Mouse (Mus musculus): Measurements from ENCODE around the gene Kat8. TPM values are rescaled to one million over a fixed set of nuclear protein-coding genes. Genes with fewer than 3 reads are reported as not detected.

The Kat8 gene
- 10 to 100 TPM; 13.5 TPM for total RNA-seq (2021)
- long read RNA-seq, experiment 1, transcript Kat8-201 (11 exons, 1,579 nt): major isoform, 21 of 22 reads
- long read RNA-seq, experiment 1, partial matches to known transcripts: 0 of 22 reads
- long read RNA-seq, experiment 1, other reads (novel, unspliced or antisense): 1 of 22 reads
- long read RNA-seq, experiment 2, transcript Kat8-201 (11 exons, 1,579 nt): major isoform, 15 of 15 reads
- long read RNA-seq, experiment 2, partial matches to known transcripts: 0 of 15 reads
- long read RNA-seq, experiment 2, other reads (novel, unspliced or antisense): 0 of 15 reads

DNA sequence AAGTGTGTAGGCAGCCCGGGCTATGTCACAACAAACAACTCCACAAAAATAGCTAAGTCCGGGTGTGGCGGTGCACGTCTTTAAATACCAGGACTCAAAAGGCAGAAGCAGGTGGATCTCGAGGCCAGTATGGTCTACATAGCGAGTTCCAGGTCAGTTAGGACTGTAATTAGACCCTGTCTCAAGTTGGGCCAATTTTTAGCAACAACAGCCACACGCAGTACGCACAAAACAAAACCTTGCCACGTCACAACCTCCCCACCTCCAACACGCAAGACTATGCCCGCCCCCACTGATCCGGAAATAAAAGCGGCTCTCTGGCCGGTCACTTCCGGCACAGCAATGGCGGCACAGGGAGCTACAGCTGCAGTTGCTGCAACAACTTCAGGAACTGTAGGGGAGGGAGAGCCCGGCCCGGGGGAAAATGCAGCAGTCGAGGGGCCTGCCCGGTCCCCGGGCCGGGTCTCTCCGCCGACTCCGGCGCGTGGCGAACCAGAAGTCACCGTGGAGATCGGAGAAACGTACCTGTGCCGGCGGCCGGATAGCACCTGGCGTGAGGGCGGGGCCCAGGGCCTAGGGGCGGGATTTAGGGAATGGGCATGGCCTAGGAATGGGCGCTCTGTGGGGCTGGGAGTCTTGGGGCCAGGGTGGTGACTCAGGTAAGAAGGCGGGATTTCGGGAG lies at the start of gene Kat8:
Gene Kat8 (plus strand): TSS at position 327 of the 682 bp plus-strand sequence.
- intact Hi-C loops (cut with DNase I): no loop called here

DNA sequence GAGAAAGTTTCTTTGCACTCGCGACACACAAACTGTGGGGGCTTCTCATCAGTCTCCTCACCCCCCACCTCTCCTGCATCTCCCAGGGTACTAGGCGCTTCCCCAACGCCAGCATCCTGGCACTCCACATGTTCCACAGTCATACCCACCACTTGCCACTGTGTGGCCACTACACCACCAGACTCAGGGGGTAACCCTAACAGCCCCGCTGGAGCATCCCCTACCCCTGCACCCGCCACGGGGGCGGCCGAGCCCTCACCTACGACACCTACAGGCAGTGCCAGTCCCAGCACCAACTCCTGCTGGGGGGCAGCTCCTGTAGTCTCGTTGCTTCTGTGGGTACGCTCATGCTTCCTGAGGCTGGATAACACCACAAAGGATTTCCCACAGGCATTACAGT lies 45.9 kb upstream of the Kat8 start:
- intact Hi-C loops (cut with DNase I): no loop called here
- DNase-seq: no peak

More for the DNA sequence above, at the start of gene Kat8:
- DNase-seq: peak; percentile 81 to 88

DNA sequence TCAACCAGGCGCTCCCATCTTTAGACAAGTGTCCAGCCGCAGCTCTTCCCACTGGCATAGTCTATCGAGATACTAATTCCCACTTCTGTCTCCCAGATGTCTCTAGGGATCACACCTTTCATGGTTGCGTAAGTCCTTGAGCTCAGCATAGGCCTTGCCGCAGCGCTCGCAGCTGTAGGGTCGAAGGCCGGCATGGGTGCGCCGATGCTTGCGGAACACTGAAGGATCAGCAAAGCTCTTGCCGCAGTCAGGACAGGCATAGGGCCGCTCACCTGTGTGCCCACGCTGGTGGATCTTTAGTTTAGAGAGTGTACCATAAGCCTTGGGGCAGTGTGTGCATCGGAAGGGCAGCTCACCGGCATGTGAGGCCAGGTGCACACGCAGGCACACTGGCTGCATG lies 44.7 kb upstream of the Kat8 start:
- no peak for DNase-seq
- intact Hi-C loops (cut with DNase I): loop anchor here (2.0 kb wide), 1 partner anchor 21 kb away; no protein-coding TSS in a partner anchor

DNA sequence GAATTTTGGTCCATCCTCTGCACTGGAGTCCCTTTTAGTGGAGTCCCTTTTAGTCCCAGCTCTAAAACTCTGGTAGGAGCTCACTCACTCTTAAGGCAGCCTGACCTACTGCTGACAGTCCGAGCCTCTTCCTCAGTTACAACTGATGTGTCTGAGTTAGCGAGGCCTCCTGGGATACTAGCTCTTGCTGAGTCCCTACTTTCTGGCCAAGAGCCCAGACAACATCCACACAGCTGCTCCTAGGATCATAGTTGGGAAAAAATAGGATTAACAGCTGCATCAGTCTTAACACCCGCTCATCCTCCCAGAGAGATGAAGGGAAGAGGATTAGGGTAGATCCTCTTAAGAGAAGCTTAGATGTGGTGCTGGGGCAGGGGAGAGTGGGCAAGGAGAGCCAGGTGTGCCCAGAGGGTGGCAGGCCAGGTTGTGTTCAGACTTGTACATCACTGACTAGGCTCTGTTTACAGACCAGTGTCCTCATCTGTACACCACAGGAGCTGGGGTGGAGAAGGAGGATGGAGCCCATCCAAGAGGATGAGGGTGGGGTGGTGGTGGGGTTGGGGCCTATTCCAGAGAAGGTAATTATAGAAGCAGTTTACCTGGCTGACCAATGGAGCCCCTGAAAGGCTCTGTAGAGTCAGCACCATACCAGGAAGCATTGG lies 43.0 kb upstream of the Kat8 start:
- intact Hi-C loops (cut with DNase I): loop anchor here (2.0 kb wide), 1 partner anchor 22 kb away; no protein-coding TSS in a partner anchor
- DNase-seq: peak; percentile 46 to 64

- DNase-seq: no peak
- intact Hi-C loops (cut with DNase I): no loop called here
Observed at GRCm38 (mm10) chr7:127870136-127870821, 42.0 kb upstream of the Kat8 start.

- DNase-seq: no peak
- intact Hi-C loops (cut with DNase I): loop anchor here (2.0 to 5.0 kb wide), 2 partner anchors 30 to 98 kb away; partner anchors contain the start of gene Setd1a
Observed at GRCm38 (mm10) chr7:127874812-127875626, 37.3 kb upstream of the Kat8 start.

- DNase-seq: peak; percentile 93
- intact Hi-C loops (cut with DNase I): loop anchor here (1.0 to 5.0 kb wide), 3 partner anchors 31 to 98 kb away; partner anchors contain the start of genes Hsd3b7 and Setd1a
Observed at GRCm38 (mm10) chr7:127875627-127876001, 36.7 kb upstream of the Kat8 start.

GRCm38 (mm10) chr7:127876041-127876466 lies 36.3 kb upstream of the Kat8 start, which contains the start of gene Zfp646:
Gene Zfp646 (plus strand): TSS chr7:127876221.
- DNase-seq: peak; percentile 79 to 80
- intact Hi-C loops (cut with DNase I): loop anchor here (1.0 to 5.0 kb wide), 2 partner anchors 76 to 99 kb away; partner anchors contain the start of genes Hsd3b7 and Setd1a

DNA sequence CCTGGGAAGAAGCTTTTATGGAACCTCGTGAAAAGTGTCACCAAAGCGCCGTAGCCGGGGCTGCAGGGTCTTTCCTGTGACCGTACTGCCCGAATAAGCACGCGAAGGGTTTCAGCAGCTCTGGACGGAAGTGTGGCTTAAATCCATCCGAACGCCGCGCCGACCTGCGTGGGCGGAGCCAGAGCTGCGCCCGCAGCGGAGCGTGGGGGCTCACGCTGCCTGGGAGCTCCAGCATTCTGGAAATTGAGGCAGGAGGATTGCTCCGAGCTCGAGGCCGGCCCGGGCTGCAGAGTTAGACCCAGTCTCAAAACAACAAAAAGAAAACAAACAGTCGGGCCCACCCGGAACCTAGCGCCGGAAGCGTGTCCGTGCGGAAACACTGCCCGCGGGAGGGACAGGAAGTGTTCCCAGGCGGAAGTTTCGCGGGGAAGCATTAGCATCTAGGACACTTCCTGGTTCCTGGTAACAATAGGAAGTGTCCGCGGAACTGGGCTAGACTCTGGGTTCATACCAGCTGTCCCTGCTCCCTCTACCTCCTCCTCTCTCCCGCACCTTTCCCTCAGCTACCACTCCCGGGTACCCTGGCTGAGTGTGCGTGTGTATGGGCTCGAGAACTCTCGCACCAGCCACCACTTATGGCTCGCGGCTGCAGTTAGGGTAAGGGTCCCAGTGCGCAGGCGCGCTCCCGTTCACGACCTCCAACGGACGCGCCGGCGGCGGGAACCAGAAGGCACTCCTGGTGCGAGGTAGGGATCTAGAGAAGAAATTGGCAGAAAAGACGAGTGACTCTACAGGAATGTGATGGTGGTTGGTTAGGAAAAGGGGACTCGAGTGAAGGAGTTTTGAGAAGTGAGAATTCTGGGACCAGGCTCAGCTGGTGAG lies 35.6 kb upstream of the Kat8 start, which contains the start of gene Zfp668:
Gene Zfp668 (minus strand): TSS at position 362 of the 882 bp plus-strand sequence.
- peak; percentile 88 to 93 for DNase-seq
- intact Hi-C loops (cut with DNase I): loop anchor here (1.0 to 5.0 kb wide), 2 partner anchors 76 to 99 kb away; partner anchors contain the start of genes Hsd3b7 and Setd1a

DNA sequence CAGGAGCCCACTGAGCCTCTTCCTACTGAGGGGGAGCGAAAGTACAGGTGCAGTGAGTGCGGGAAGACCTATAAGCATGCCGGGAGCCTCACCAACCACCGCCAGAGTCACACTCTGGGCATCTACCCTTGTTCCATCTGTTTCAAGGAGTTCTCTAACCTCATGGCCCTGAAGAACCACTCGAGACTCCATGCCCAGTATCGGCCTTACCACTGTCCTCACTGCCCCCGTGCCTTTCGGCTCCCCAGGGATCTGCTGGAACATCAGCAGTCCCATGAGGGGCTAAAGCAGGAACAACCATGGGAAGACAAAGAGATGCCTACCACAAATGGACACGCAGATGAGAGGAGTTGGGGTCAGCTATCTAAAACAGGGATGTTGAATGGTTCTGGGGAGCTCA lies 33.0 kb upstream of the Kat8 start:
- intact Hi-C loops (cut with DNase I): loop anchor here (5.0 kb wide), 1 partner anchor 102 kb away; the partner anchor contains the start of gene Setd1a
- no peak for DNase-seq

GRCm38 (mm10) chr7:127880431-127880830 lies 31.9 kb upstream of the Kat8 start:
- no peak for DNase-seq
- intact Hi-C loops (cut with DNase I): no loop called here

DNA sequence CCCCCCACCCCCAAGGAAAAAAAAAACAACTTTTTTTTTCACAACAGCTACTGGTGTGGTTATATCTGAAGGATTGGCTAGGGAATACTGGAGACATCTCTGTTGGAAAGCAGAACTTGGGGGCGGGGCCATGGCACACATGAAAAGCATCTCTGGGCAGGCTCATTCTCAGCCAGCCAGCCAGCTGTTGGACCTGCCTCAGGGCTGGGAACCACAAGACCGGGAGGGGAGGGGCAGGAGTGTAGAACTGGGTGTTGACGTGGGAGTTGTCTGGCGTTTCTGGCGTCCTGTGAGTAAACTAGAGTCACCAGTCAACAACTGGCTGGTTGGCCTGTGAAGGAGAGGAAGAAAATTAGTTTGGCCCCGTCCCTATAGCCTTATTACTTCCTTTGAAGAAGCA lies 26.4 kb upstream of the Kat8 start:
- intact Hi-C loops (cut with DNase I): no loop called here
- DNase-seq: peak; percentile 79 to 80

- DNase-seq: no peak
- intact Hi-C loops (cut with DNase I): no loop called here
Observed at GRCm38 (mm10) chr7:127886551-127886950, 25.8 kb upstream of the Kat8 start.

GRCm38 (mm10) chr7:127887191-127887590 lies 25.1 kb upstream of the Kat8 start:
- DNase-seq: no peak
- intact Hi-C loops (cut with DNase I): no loop called here

GRCm38 (mm10) chr7:127887781-127888180 lies 24.5 kb upstream of the Kat8 start:
- intact Hi-C loops (cut with DNase I): no loop called here
- no peak for DNase-seq

DNA sequence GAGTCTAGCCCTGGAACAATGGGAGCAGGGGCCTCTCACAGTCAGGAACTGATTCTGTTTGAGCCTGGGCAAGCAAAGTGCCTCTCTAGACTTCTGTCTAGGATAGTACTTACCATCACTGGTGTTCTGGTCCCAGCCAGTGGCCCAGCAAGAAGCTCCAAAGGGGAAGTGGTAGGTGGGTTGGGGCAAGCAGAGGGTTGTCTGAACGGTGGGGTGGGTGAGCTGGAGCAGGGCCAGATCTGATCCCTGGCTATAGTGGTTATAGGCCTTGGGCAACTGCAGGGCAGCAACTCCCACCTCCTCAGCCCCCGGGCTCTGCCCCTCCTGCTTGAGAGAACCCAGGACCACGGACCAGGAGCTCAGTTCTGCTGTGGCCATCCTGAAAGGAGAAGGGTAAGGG lies 23.5 kb upstream of the Kat8 start:
- intact Hi-C loops (cut with DNase I): no loop called here
- DNase-seq: no peak

DNA sequence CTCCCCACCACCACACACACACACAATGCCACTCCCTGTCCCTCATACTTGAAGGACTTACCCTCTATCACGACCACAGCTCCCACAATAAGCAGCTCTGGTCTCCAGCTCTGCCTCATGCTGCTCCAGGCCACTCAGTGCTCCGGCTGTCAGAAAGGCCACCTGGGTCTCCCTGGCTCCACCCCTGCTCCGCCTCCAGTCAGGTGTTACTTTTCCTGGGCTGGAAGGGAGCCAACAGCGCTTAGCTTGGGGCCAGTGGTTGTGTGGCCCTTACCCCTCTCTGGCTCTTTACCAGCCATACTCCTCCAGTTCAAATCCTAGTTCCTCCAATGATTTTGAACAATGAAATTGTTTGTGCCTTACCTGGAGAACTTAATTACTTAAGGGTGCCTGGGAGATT lies 21.5 kb upstream of the Kat8 start, which contains the start of gene Prss53:
Gene Prss53 (minus strand): TSS at position 173 of the 400 bp plus-strand sequence.
- intact Hi-C loops (cut with DNase I): no loop called here
- DNase-seq: no peak

DNA sequence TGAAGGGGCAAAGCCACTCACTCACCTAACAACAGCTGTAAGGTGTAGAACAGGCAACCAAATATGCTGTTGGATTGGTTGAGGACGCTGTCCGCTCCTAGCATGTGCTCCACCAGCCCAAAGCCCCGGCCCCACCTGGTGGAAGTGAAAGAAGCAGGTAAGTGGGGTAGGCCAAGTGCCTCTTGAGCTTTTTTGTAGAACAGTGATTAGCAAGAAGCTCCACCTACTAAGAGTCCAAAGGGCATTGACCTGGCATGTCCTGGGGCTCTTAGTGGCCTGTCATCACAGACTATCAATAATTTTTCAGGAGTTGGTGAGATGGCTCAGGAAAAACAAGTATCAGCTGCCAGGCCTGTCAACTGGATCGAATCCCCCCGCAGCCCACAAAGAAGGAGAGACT lies 17.8 kb upstream of the Kat8 start:
- no peak for DNase-seq
- intact Hi-C loops (cut with DNase I): loop anchor here (2.0 kb wide), 1 partner anchor 50 kb away; no protein-coding TSS in a partner anchor

Data from heart, postnatal 14 days (tissue).